ENCODE assay signal across 14 mouse cellular contexts in the genomic region with DNA sequence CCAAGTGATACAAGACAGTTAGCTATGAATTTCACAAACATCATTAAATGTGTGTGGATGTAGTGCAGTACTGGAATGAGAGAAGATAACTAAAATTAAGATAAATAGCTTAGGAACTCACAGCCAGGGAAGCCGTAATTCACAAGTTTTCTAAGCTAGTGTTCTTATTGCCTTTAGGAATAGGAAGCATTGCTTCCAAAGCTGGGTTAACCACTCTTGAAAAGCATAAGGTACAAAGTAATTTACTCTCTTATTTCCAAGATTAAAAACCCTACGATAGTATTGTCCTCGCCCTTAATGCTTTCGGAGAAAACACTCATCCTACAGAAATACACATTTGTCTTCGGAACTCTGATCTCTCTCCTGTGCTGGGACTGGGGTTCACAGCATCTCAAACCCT.
DNase-seq lines count a peak whose midpoint lies in the region; ATAC-seq and TF ChIP-seq lines count a peak whose summit lies in the region.
"Had no signal": no experiment of that assay in that cellular context is flagged by ENCODE, and none has a peak within 500 bp of the region (broad histone marks: within the 10 kb centered on the region; RNA-seq: fewer than 3 reads in every experiment).

No protein-coding gene starts in this region.

- peaks cover 28% of the 10 kb centered on the region for H3K27me3 ChIP-seq in kidney, embryonic 16.5 days (ENCODE audit: insufficient read depth, low read length)
- H3K27me3 ChIP-seq in MEL (ENCODE audit: control insufficient read depth in 1 of 2, insufficient read depth in 2 of 2, low read length in 2 of 2): no peaks in the 10 kb centered on the region
- peaks cover 55% of the 10 kb centered on the region for H3K27me3 ChIP-seq in embryonic facial prominence, embryonic 12.5 days
- peaks cover 33% of the 10 kb centered on the region for H3K27me3 ChIP-seq in forebrain, embryonic 14.5 days (replicated peaks; ENCODE audit: control insufficient read depth, insufficient read depth, low read length)

- 81% methylated on average over 5 of the region's 5 CpGs for WGBS in kidney, embryonic 16.5 days
- WGBS in embryonic facial prominence, embryonic 12.5 days: 91% methylated on average over 5 of the region's 5 CpGs
- WGBS in forebrain, embryonic 14.5 days: 37% methylated on average over 5 of the region's 5 CpGs

- no peak overlapping the region for H3K27ac ChIP-seq in kidney, embryonic 16.5 days (ENCODE audit: low read length)
- peak overlapping the region; percentile 78 for H3K27ac ChIP-seq in MEL (ENCODE audit: control insufficient read depth, low read depth, low read length)
- H3K27ac ChIP-seq in embryonic facial prominence, embryonic 12.5 days: no peak overlapping the region
- no peak overlapping the region for H3K27ac ChIP-seq in forebrain, embryonic 14.5 days (ENCODE audit: low read depth, low read length)

- H3K4me3 ChIP-seq in kidney, embryonic 16.5 days (ENCODE audit: low read length): peak overlapping the region; percentile 34
- peak overlapping the region; percentile 77 to 80 for H3K4me3 ChIP-seq in MEL (ENCODE audit: control insufficient read depth in 1 of 2, insufficient read depth in 1 of 2, low read depth in 2 of 2, low read length in 2 of 2)
- no peak overlapping the region for H3K4me3 ChIP-seq in embryonic facial prominence, embryonic 12.5 days
- H3K4me3 ChIP-seq in forebrain, embryonic 14.5 days (ENCODE audit: low read depth, low read length): peak overlapping the region; percentile 32

- H3K36me3 ChIP-seq in kidney, embryonic 16.5 days (ENCODE audit: insufficient read depth, low read length): no peaks in the 10 kb centered on the region
- peaks cover 4 to 28% of the 10 kb centered on the region in 2 experiments; a peak in 3 of 4 replicates for H3K36me3 ChIP-seq in MEL (ENCODE audit: control insufficient read depth in 1 of 2, insufficient read depth in 2 of 2, low read length in 2 of 2)
- H3K36me3 ChIP-seq in embryonic facial prominence, embryonic 12.5 days: no peaks in the 10 kb centered on the region
- no peaks in the 10 kb centered on the region for H3K36me3 ChIP-seq in forebrain, embryonic 14.5 days (ENCODE audit: control insufficient read depth, insufficient read depth, low read length)

- H3K9ac ChIP-seq in kidney, embryonic 16.5 days (replicated peaks; ENCODE audit: low read length): 0 out of 2 replicates have a peak overlapping the region, but pooled peaks have one; percentile 42
- H3K9ac ChIP-seq in MEL (ENCODE audit: control insufficient read depth, low read depth, low read length, poor library complexity, severe bottlenecking): peak overlapping the region; percentile 79
- peak overlapping the region; percentile 28; the same call in 1 of the 2 replicates for H3K9ac ChIP-seq in embryonic facial prominence, embryonic 12.5 days
- H3K9ac ChIP-seq in forebrain, embryonic 14.5 days (ENCODE audit: low read length): peak overlapping the region; percentile 56; the same call in 1 of the 2 replicates

- H3K79me2 ChIP-seq in MEL (ENCODE audit: control insufficient read depth, insufficient read depth, low read length, poor library complexity): peaks cover 19% of the 10 kb centered on the region

- DNase-seq in kidney, postnatal 25 days: no peak
- DNase-seq in MEL (ENCODE audit: low read depth, low spot score) (peak; percentile 68), adipocyte (ENCODE audit: low spot score) (no peak)
- no peak for DNase-seq in forebrain, embryonic 14.5 days (ENCODE audit: low spot score)
- no peak for DNase-seq in embryo, embryonic 10 days (ENCODE audit: low spot score)
- DNase-seq: cerebellum, postnatal 25 days; gastrocnemius, postnatal 36 days; heart, postnatal 36 days; liver; lung, adult 18-20 months had no signal

- peak in 1 of 2 experiments; percentile 50; a peak in 2 of 4 replicates for TF ChIP-seq EP300 in MEL (IDR thresholded peaks at IDR 0.05; ENCODE audit: low read depth in 1 of 2, low read length in 2 of 2)

- TF ChIP-seq POLR2A in MEL (IDR thresholded peaks at IDR 0.05; ENCODE audit: control insufficient read depth in 1 of 2, insufficient read depth in 1 of 2, low read depth in 1 of 2, low read length in 2 of 2, poor library complexity in 1 of 2): no peak

- ATAC-seq in kidney, embryonic 16.5 days (ENCODE audit: low FRiP score, low TSS enrichment): no peak
- no peak for ATAC-seq in embryonic facial prominence, embryonic 12.5 days (ENCODE audit: insufficient number of reproducible peaks, insufficient read depth, low FRiP score, low TSS enrichment)
- no peak for ATAC-seq in forebrain, embryonic 14.5 days
- ATAC-seq in frontal cortex, adult (ENCODE audit: low TSS enrichment): no peak
- ATAC-seq: intestine, postnatal 0 days had no signal

- H3K4me1 ChIP-seq in kidney, embryonic 16.5 days (ENCODE audit: insufficient read depth, low read length): peaks cover 32% of the 10 kb centered on the region
- peaks cover 20 to 28% of the 10 kb centered on the region in 2 experiments for H3K4me1 ChIP-seq in MEL (ENCODE audit: control insufficient read depth in 1 of 2, insufficient read depth in 2 of 2, low read length in 2 of 2)
- H3K4me1 ChIP-seq in embryonic facial prominence, embryonic 12.5 days: peaks cover 5% of the 10 kb centered on the region; the same call in 1 of the 2 replicates
- peaks cover 8% of the 10 kb centered on the region; the same call in 1 of the 2 replicates for H3K4me1 ChIP-seq in forebrain, embryonic 14.5 days (ENCODE audit: control insufficient read depth, insufficient read depth, low read length)

- TF ChIP-seq RAD21 in MEL (IDR thresholded peaks at IDR 0.05; ENCODE audit: low read depth, low read length): no peak

- peak overlapping the region; percentile 53 for H3K4me2 ChIP-seq in kidney, embryonic 16.5 days (replicated peaks; ENCODE audit: low read depth, low read length)
- H3K4me2 ChIP-seq in embryonic facial prominence, embryonic 12.5 days (replicated peaks): peak overlapping the region; percentile 43
- H3K4me2 ChIP-seq in forebrain, embryonic 14.5 days (ENCODE audit: low read length): peak overlapping the region; percentile 50

- no peak for TF ChIP-seq CTCF in MEL (IDR thresholded peaks at IDR 0.05 in 2 of 3, conservative IDR thresholded peaks at IDR 0.05 in 1 of 3; ENCODE audit: control insufficient read depth in 1 of 3, insufficient read depth in 1 of 3, low read depth in 2 of 3, low read length in 3 of 3, poor library complexity in 1 of 3, severe bottlenecking in 1 of 3)

- H3K9me3 ChIP-seq in kidney, embryonic 16.5 days (ENCODE audit: low read length): no peaks in the 10 kb centered on the region
- no peaks in the 10 kb centered on the region for H3K9me3 ChIP-seq in MEL (replicated peaks; ENCODE audit: insufficient read depth, low read length)
- no peaks in the 10 kb centered on the region for H3K9me3 ChIP-seq in embryonic facial prominence, embryonic 12.5 days
- no peaks in the 10 kb centered on the region for H3K9me3 ChIP-seq in forebrain, embryonic 14.5 days (replicated peaks; ENCODE audit: control insufficient read depth, low read length)

TF ChIP-seq in MEL, 35 proteins besides CTCF, POLR2A, EP300 and RAD21:
- TF ChIP-seq GABPA (IDR thresholded peaks at IDR 0.05; ENCODE audit: low read depth, low read length): no peak
- 0 out of 2 replicates have a peak, but pooled peaks have one; percentile 11 for TF ChIP-seq ZC3H11A (IDR thresholded peaks at IDR 0.05; ENCODE audit: low read depth, low read length)
- no peak for TF ChIP-seq BHLHE40 (IDR thresholded peaks at IDR 0.05; ENCODE audit: borderline replicate concordance, low read depth, low read length)
- TF ChIP-seq ELF1 (IDR thresholded peaks at IDR 0.05; ENCODE audit: low read depth, low read length): 0 out of 2 replicates have a peak, but pooled peaks have one; percentile 2
- TF ChIP-seq JUND (IDR thresholded peaks at IDR 0.05; ENCODE audit: low read depth, low read length): no peak
- TF ChIP-seq SIN3A (IDR thresholded peaks at IDR 0.05; ENCODE audit: low read length): no peak; the same call in none of the 2 replicates
- TF ChIP-seq UBTF (IDR thresholded peaks at IDR 0.05; ENCODE audit: borderline replicate concordance, insufficient read depth, low read depth, low read length): no peak
- no peak for TF ChIP-seq HCFC1 (IDR thresholded peaks at IDR 0.05; ENCODE audit: low read depth, low read length)
- TF ChIP-seq TBP (IDR thresholded peaks at IDR 0.05; ENCODE audit: low read depth, low read length): 0 out of 2 replicates have a peak, but pooled peaks have one; percentile 35
TF ChIP-seq in MEL: peak in this region for 3.

Comparison
In these comparisons a context has a peak if more than half of its experiments do, and no peak if none do; other contexts are left out.
1. H3K9ac ChIP-seq: peak in every context shown above with its lines; median percentile 79 in MEL; 56 in forebrain, embryonic 14.5 days; 42 in kidney, embryonic 16.5 days; 28 in embryonic facial prominence, embryonic 12.5 days.